Mouse (Mus musculus) embryonic fibroblast, embryonic 13.5 days (primary cell): ENCODE measurements around the gene Phactr4.

ENCODE experiments used
- CTCF ChIP-seq: IDR thresholded peaks from 2 replicates; pipeline ENCODE4 v1.5.1; 2011; ENCODE audit warnings: mild to moderate bottlenecking, control low read depth, low read length, moderate library complexity, borderline replicate concordance; ENCODE audit not compliant: insufficient read depth
- POLR2A ChIP-seq: IDR thresholded peaks from 2 replicates; pipeline ENCODE4 v1.6.1; 2011; ENCODE audit warnings: low read depth, mild to moderate bottlenecking, control low read depth, low read length, moderate library complexity

- TF ChIP-seq CTCF (no peak), POLR2A (no peak)
Observed at GRCm38 (mm10) chr4:132389302-132389701, 33.0 kb downstream of the Phactr4 start.
